Mouse (Mus musculus): Measurements from ENCODE around the gene Nkx1-1.

GRCm38 (mm10) chr5:33430106-33430505, 3.7 kb downstream of the Nkx1-1 start:
- TF ChIP-seq CTCF (IDR thresholded peaks at IDR 0.05; ENCODE audit: insufficient read depth, low read depth, low read length), result no peak
- TF ChIP-seq POLR2A (IDR thresholded peaks at IDR 0.05; ENCODE audit: insufficient read depth, low read depth, low read length), result no peak

All from olfactory bulb, adult 2 months (tissue).